Mouse (Mus musculus) intestine, embryonic 14.5 days (tissue): ENCODE data around the gene Kif6. TPM values are rescaled to one million over a fixed set of nuclear protein-coding genes. Genes with fewer than 3 reads are reported as not detected.
A peak's percentile ranks its signal among the peaks of the same experiment; 100 is the strongest.

Experiments used
- ATAC-seq: fragments of 200-750 bp; cut with Nextera tagmentation; replicated peaks from 2 replicates; pipeline ENCODE4 v1.8.0; 2017; ENCODE audit warnings: low read depth, moderate number of reproducible peaks, moderate TSS enrichment, moderate library complexity; ENCODE audit not compliant: low FRiP score, low TSS enrichment
- DNase-seq: peaks from one replicate; pipeline ENCODE4 v3.0.0-alpha.2; 2018; ENCODE audit warnings: low spot score
- H3K27ac ChIP-seq: fragments of 300-500 bp; sonication (generic); 2 replicates; pipeline ENCODE4 v1.5.1; 2014; ENCODE audit warnings: low read depth, mild to moderate bottlenecking, control low read depth
- H3K27me3 ChIP-seq: fragments of 300-500 bp; sonication (generic); replicated peaks from 2 replicates; pipeline ENCODE4 v1.6.1; 2014; ENCODE audit warnings: low read length, control low read depth; ENCODE audit not compliant: control insufficient read depth, insufficient read depth
- H3K36me3 ChIP-seq: fragments of 300-500 bp; sonication (generic); 2 replicates; pipeline ENCODE4 v1.6.1; 2014; ENCODE audit warnings: low read length, control low read depth; ENCODE audit not compliant: control insufficient read depth, insufficient read depth
- H3K4me1 ChIP-seq: fragments of 300-500 bp; sonication (generic); replicated peaks from 2 replicates; pipeline ENCODE4 v1.6.1; 2014; ENCODE audit warnings: low read length, control low read depth, mixed read lengths; ENCODE audit not compliant: control insufficient read depth, insufficient read depth
- H3K4me2 ChIP-seq: fragments of 300-500 bp; sonication (generic); 2 replicates; pipeline ENCODE4 v1.6.1; 2014; ENCODE audit warnings: low read length
- H3K4me3 ChIP-seq: fragments of 300-500 bp; sonication (generic); 2 replicates; pipeline ENCODE4 v1.5.1; 2014; ENCODE audit warnings: low read depth, low read length, control low read depth, mixed read lengths
- H3K9ac ChIP-seq: fragments of 300-500 bp; sonication (generic); 2 replicates; pipeline ENCODE4 v1.6.1; 2014; ENCODE audit warnings: mild to moderate bottlenecking, low read length
- H3K9me3 ChIP-seq: fragments of 300-500 bp; sonication (generic); 2 replicates; pipeline ENCODE4 v1.6.1; 2016; ENCODE audit warnings: low read length, control low read depth; ENCODE audit not compliant: control insufficient read depth
- WGBS: fragments of 180-500 bp; shearing (Covaris S2); extraction: QIAGEN DNeasy Blood & Tissue Kit; methylation state at CpG from one replicate; pipeline ENCODE4 v1.1.7; 2014; 5-methylcytosine and 5-hydroxymethylcytosine counted together
- polyA plus RNA-seq: library from polyadenylated mRNA; unstranded; fragments of >200 nt; fragmentation: Nextera tagmentation; extraction: Ambion mirVana; gene quantifications from 2 replicates; pipeline ENCODE4 v1.2.1, GENCODE M21; 2014

Kif6 gene
- polyA plus RNA-seq, 1 experiment from 2014 or later, result 1.7 TPM

DNA sequence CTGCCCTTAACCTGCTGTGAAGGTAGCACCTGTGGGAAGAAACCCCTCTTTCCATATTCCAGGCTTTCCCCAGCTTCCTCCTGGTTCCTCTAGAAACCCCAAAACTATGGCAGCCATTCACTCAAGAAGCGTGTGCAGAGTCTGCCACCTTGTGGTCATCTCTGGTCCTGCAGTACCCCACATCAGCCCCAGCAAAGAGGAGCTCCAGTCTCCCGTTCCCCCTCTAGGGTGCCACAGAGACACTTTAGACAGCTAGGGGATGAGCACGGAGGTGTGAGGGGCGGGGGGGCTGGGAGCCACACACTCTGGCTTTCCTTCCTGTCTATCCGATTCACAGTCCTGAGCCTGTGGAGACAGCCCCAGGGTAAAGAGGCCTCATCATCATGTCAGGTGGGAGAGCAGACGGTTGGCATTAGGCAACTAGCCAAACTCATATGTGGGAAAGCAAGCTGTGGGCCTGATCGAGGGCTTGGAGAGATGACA, 284.0 kb downstream of the Kif6 start:
- no peak for ATAC-seq
- H3K36me3 ChIP-seq, result no peaks in the 10 kb centered on the region
- H3K27ac ChIP-seq, result no peak overlapping the region
- H3K9me3 ChIP-seq, result no peaks in the 10 kb centered on the region
- no peak overlapping the region for H3K4me2 ChIP-seq
- 18% methylated on average over 7 of the region's 7 CpGs for WGBS
- H3K4me3 ChIP-seq, result no peak overlapping the region
- peak; percentile 93 for DNase-seq
- no peaks in the 10 kb centered on the region for H3K4me1 ChIP-seq
- H3K27me3 ChIP-seq, result no peaks in the 10 kb centered on the region; the same call in 1 of the 2 replicates
- H3K9ac ChIP-seq, result no peak overlapping the region

DNA sequence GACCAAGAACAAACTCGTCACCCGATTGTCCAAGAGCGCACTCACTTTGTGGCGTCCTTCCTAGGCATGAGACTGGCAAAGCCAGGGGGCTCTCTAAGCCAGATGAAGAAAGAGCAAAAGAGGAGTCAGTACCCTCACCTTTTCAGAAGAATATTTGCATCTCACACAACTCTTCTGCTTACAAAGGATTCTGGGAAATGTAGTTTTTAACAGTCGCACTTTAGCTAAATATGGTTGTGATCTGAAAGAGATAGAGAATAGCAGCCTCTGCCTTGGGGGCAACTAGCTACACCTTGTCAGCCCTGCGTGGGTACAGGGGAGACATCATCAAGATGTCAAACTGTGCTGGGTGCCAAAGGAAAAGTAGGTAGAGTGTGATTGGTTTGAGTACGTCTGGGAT, 287.7 kb downstream of the Kif6 start:
- Histone ChIP-seq H3K9me3 (no peaks in the 10 kb centered on the region), H3K4me1 (no peaks in the 10 kb centered on the region), H3K27me3 (no peaks in the 10 kb centered on the region; the same call in 1 of the 2 replicates), H3K4me2 (no peak overlapping the region), H3K4me3 (no peak overlapping the region), H3K27ac (no peak overlapping the region), H3K36me3 (no peaks in the 10 kb centered on the region), H3K9ac (no peak overlapping the region)
- ATAC-seq, result no peak
- no peak for DNase-seq
- WGBS, result 86% methylated on average over 7 of the region's 7 CpGs

DNA sequence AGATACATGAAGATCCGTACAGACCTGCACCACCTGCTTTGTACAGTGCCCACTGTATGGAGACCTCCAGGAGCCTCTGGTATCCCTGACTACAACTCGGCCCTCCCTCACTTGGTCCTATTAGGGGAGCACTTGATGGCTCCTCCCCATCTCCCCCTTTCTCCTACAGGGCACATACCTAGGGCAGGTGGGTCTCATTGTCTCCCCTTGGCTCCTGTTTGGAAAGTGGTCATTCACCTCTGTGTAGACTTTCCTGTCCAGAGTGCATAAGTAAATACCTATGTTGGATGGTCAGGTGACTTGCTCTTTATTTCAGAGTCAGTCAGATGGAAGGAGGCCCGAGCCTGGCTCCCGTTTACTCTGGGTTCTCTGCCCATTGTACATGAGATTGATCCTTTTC, 308.5 kb downstream of the Kif6 start:
- Histone ChIP-seq H3K36me3 (no peaks in the 10 kb centered on the region), H3K27me3 (no peaks in the 10 kb centered on the region), H3K4me2 (no peak overlapping the region), H3K27ac (no peak overlapping the region), H3K4me1 (no peaks in the 10 kb centered on the region), H3K9me3 (no peaks in the 10 kb centered on the region), H3K4me3 (no peak overlapping the region), H3K9ac (no peak overlapping the region)
- 85% methylated on average over 4 of the region's 4 CpGs for WGBS
- ATAC-seq (no peak), DNase-seq (no peak)

DNA sequence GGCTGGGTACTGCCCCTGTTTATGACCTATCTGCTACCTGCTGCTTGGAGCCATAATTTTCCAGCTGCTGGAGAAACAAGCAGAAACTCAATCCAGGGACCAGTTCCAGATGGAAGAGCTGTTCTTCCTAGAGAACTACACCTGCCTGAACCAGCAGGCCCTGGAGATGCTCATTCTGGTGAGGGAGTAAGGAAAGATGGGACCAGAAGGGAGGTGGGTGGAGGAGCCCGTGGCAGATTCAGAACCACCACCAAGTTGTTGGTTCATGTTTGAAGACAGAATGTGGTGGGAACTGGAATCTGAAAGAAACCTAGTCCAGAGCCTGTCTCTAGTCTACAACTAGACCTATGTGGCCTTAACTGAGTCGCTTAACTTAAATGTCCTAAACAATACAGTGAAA, 312.7 kb downstream of the Kif6 start:
- H3K36me3 ChIP-seq, result no peaks in the 10 kb centered on the region
- ATAC-seq, result no peak
- WGBS, result 84% methylated on average over 2 of the region's 2 CpGs

DNA sequence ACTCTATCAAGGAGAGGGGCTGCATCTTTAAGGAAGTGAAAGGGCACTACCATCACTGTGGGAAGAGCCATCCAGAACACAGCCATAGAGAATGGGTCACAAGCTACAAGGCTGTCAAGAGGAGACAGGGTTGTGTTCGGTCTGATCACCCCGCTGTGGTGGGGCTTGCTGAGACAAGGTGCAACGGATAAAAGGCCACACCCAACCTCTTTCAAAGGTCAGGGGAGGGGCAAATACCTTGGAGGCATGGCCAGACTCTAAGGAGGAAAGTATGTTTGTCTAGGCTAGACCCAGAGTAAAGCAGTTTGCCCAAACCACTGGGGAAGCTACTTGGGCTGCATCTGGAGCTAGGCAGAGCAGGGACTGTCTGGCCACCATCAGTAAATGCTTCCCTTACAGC, 318.9 kb downstream of the Kif6 start:
- H3K27me3 ChIP-seq, result 0 out of 2 replicates have a peak, but pooled peaks cover 8% of the 10 kb centered on the region
- H3K4me3 ChIP-seq, result no peak overlapping the region
- H3K9ac ChIP-seq, result no peak overlapping the region
- DNase-seq (no peak), ATAC-seq (no peak)
- no peaks in the 10 kb centered on the region for H3K4me1 ChIP-seq
- H3K4me2 ChIP-seq, result no peak overlapping the region
- H3K36me3 ChIP-seq, result no peaks in the 10 kb centered on the region
- no peaks in the 10 kb centered on the region for H3K9me3 ChIP-seq
- 57% methylated on average over 3 of the region's 3 CpGs for WGBS
- H3K27ac ChIP-seq, result no peak overlapping the region

More for the DNA sequence above, 312.7 kb downstream of the Kif6 start:
- Histone ChIP-seq H3K27ac (no peak overlapping the region), H3K4me3 (no peak overlapping the region), H3K4me2 (no peak overlapping the region), H3K27me3 (no peaks in the 10 kb centered on the region), H3K9me3 (no peaks in the 10 kb centered on the region), H3K9ac (no peak overlapping the region), H3K4me1 (no peaks in the 10 kb centered on the region)
- no peak for DNase-seq

DNA sequence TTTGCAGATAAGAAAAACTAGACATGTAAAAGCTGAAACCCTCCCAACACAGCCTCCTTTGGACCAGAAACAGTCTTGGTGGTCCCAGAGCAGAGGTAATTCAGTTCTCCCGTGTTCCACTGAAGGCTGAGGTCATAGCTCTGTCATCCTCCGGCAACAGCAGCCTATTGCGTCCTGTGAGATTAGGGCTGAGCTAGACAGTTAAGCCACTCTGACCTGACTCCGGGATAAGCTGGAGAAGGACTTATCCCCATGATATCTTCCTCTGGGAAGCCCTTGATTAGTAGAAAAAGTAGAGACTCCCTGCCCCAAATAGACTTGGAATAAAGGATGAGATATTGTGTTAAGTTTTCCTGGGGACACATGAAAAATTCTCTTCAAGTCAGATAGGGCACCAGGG, 319.6 kb downstream of the Kif6 start:
- H3K27ac ChIP-seq, result no peak overlapping the region
- 0 out of 2 replicates have a peak, but pooled peaks cover 8% of the 10 kb centered on the region for H3K27me3 ChIP-seq
- ATAC-seq (no peak), DNase-seq (no peak)
- no peak overlapping the region for H3K4me2 ChIP-seq
- H3K4me3 ChIP-seq, result no peak overlapping the region
- H3K9me3 ChIP-seq, result no peaks in the 10 kb centered on the region
- H3K4me1 ChIP-seq, result no peaks in the 10 kb centered on the region
- 58% methylated on average over 4 of the region's 4 CpGs for WGBS
- no peaks in the 10 kb centered on the region for H3K36me3 ChIP-seq
- no peak overlapping the region for H3K9ac ChIP-seq

DNA sequence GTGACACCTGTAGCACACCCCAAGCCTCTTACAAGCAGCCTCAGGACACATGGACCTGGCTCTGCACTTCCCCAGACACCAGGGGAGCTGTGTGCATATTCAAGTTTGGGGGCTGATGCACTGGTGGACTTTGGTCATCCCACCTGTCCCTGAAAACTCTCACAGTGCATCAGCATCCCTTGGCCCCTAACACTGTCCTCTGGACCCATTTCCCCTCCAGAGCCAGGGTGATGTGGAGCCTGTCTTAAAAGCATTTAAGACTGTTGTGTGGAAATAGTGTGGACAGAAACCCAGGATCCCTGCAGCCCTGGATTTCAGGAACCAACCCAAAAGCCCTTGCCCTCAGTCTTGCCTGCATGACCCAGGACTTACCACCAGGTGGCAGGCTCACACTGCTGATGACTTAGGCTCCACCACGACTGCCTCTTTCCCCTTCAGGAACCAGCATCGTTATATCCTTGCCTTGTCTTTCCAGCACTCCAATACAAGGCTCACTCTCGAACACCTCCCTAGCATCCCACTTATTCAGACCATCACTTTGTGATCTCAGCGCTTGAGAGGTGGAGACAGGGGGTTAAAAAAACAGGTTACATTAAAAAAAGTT, 320.8 kb downstream of the Kif6 start:
- no peaks in the 10 kb centered on the region for H3K4me1 ChIP-seq
- no peak overlapping the region for H3K27ac ChIP-seq
- H3K4me2 ChIP-seq, result no peak overlapping the region
- DNase-seq (peak; percentile 89), ATAC-seq (0 out of 2 replicates have a peak, but pooled peaks have one; percentile 51)
- H3K27me3 ChIP-seq, result 0 out of 2 replicates have a peak, but pooled peaks cover 8% of the 10 kb centered on the region
- no peaks in the 10 kb centered on the region for H3K36me3 ChIP-seq
- no peak overlapping the region for H3K4me3 ChIP-seq
- no peaks in the 10 kb centered on the region for H3K9me3 ChIP-seq
- H3K9ac ChIP-seq, result no peak overlapping the region
- 5% methylated on average over 4 of the region's 4 CpGs for WGBS

DNA sequence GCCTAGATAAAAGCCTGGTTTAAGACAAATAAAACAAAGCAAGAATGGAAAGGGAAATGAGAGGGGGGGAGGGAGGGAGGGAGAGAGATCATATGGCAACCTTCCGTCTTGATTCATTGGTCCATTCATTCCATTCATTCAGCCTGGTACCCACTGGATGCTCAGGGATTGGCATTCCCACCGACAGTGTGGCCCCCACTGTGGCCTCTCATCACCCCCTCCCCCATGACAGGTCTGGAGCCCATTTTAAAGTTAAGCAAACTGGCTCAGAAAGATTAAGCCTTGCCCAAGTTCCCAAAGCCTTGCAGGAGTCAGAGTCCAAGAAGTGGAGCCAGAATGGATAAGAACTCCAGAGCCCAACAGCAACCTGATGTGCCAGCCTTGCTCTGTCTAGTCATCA, 321.3 kb downstream of the Kif6 start:
- H3K4me2 ChIP-seq, result no peak overlapping the region
- H3K27me3 ChIP-seq, result 0 out of 2 replicates have a peak, but pooled peaks cover 8% of the 10 kb centered on the region
- WGBS, result 29% methylated on average over 2 of the region's 2 CpGs
- no peak for DNase-seq
- no peak for ATAC-seq
- no peaks in the 10 kb centered on the region for H3K4me1 ChIP-seq
- H3K36me3 ChIP-seq, result no peaks in the 10 kb centered on the region
- H3K27ac ChIP-seq, result no peak overlapping the region
- no peaks in the 10 kb centered on the region for H3K9me3 ChIP-seq
- H3K4me3 ChIP-seq, result no peak overlapping the region
- no peak overlapping the region for H3K9ac ChIP-seq

DNA sequence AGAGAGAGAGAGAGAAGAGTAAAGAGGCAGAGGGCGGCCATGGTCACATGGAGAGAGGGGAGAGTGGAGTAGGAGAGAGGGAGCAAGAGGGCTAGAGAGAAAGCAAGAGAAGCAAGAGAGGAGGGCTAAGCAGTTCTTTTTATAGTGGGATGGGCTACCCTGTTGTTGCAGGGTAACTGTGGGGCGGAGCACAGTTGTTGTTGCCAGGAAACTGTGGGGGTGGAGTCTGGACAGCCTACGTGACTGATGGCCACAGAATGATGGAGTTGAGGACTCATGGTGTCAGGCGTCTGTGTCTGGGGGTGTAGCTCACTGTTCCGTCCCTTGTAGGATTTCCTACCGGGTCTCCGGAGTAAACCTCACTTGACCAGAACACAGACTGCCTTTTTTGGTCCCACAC, 324.2 kb downstream of the Kif6 start:
- H3K36me3 ChIP-seq, result no peaks in the 10 kb centered on the region
- H3K9ac ChIP-seq, result no peak overlapping the region
- no peak overlapping the region for H3K4me3 ChIP-seq
- no peak for DNase-seq
- ATAC-seq, result no peak
- H3K27ac ChIP-seq, result no peak overlapping the region
- 0 out of 2 replicates have a peak, but pooled peaks cover 6% of the 10 kb centered on the region for H3K27me3 ChIP-seq
- 72% methylated on average over 7 of the region's 7 CpGs for WGBS
- no peak overlapping the region for H3K4me2 ChIP-seq
- no peaks in the 10 kb centered on the region for H3K4me1 ChIP-seq
- no peaks in the 10 kb centered on the region for H3K9me3 ChIP-seq
